Mouse (Mus musculus): ENCODE measurements around the gene Gm30302. TPM values are rescaled to one million over a fixed set of nuclear protein-coding genes. Genes with fewer than 3 reads are reported as not detected.

The Gm30302 gene
- total RNA-seq, 2 experiments from 2014 or later: 0.11 to 0.16 TPM

GRCm38 (mm10) chr13:49741285-49742040, 57.3 kb downstream of the Gm30302 start:
- intact Hi-C loops (cut with DNase I): no loop called here
- no peak for DNase-seq (ENCODE audit: low spot score)

- intact Hi-C loops (cut with DNase I): no loop called here
- DNase-seq (ENCODE audit: low spot score): no peak
Observed at GRCm38 (mm10) chr13:49738011-49738410, 60.8 kb downstream of the Gm30302 start.

DNA sequence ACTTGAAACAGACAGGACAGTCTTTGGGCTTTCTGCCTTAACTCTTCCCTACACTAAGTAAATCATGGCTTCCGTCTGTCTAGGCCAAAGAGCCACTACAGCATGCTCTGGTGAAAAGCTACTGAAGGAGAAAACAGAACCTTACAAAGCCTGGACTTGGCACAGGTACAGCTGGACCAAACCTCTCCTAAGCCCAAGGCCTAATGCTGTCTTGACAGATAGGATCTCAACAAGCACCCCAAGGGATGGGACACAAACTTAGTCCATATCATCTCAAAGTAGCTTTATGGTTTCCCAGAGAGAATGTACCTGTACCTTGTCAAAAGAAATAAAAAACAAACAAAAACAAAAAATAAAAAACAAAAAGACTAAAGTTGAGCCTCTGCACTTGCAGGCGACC, 62.4 kb downstream of the Gm30302 start:
- DNase-seq (ENCODE audit: low spot score): no peak
- intact Hi-C loops (cut with DNase I): no loop called here

Other genes with a start within 250 kb of the Gm30302 start
- gene Omd, start 216.5 kb downstream of the Gm30302 start, total RNA-seq (2021): 1 to 10 TPM in 1 of 2 experiments, under 1 TPM in 1; 0.84 to 1.5 TPM
- 10 to 100 TPM; 85.5 to 89.3 TPM for gene Ogn, start 191.0 kb downstream of the Gm30302 start, total RNA-seq (2021)
- gene Cenpp, start 146.2 kb downstream of the Gm30302 start, total RNA-seq (2021): 1 to 10 TPM; 1.8 to 2.4 TPM
- gene Nol8, start 145.9 kb downstream of the Gm30302 start, total RNA-seq (2021): 10 to 100 TPM; 14.9 to 16.9 TPM
- 10 to 100 TPM; 62.4 to 62.6 TPM for gene Iars, start 116.9 kb downstream of the Gm30302 start, total RNA-seq (2021)